Mouse (Mus musculus): Measurements from ENCODE around the gene B4galnt1. TPM values are rescaled to one million over a fixed set of nuclear protein-coding genes. Genes with fewer than 3 reads are reported as not detected.

The B4galnt1 gene
- total and polyA plus RNA-seq, 3 experiments, result 24.6 to 66.0 (median 65.8) TPM

- H3K4me1 ChIP-seq (ENCODE audit: control insufficient read depth in 1 of 2, insufficient read depth in 2 of 2, low read length in 2 of 2), result no peaks in the 10 kb centered on the region
- H3K27ac ChIP-seq (ENCODE audit: control insufficient read depth, low read depth, low read length), result no peak overlapping the region
- TF ChIP-seq ETS1 (IDR thresholded peaks at IDR 0.05; ENCODE audit: low read depth, low read length) (no peak), MXI1 (IDR thresholded peaks at IDR 0.05; ENCODE audit: low read depth, low read length) (no peak), CHD2 (IDR thresholded peaks at IDR 0.05; ENCODE audit: low read length) (no peak), MAFK (IDR thresholded peaks at IDR 0.05; ENCODE audit: borderline replicate concordance, low read depth, low read length) (no peak), TAL1 (IDR thresholded peaks at IDR 0.05; ENCODE audit: low read length) (no peak), TBP (IDR thresholded peaks at IDR 0.05; ENCODE audit: low read depth, low read length) (no peak)
- H3K27me3 ChIP-seq (ENCODE audit: control insufficient read depth in 1 of 2, insufficient read depth in 2 of 2, low read length in 2 of 2), result no peaks in the 10 kb centered on the region
- no peaks in the 10 kb centered on the region for H3K36me3 ChIP-seq (ENCODE audit: control insufficient read depth in 1 of 2, insufficient read depth in 2 of 2, low read length in 2 of 2)
- no peaks in the 10 kb centered on the region for H3K9me3 ChIP-seq (replicated peaks; ENCODE audit: insufficient read depth, low read length)
- no peak overlapping the region for H3K9ac ChIP-seq (ENCODE audit: control insufficient read depth, low read depth, low read length, poor library complexity, severe bottlenecking)
- no peak overlapping the region for H3K4me3 ChIP-seq (ENCODE audit: control insufficient read depth in 1 of 2, insufficient read depth in 1 of 2, low read depth in 2 of 2, low read length in 2 of 2)
- DNase-seq (ENCODE audit: low read depth, low spot score), result no peak
- H3K79me2 ChIP-seq (ENCODE audit: control insufficient read depth, insufficient read depth, low read length, poor library complexity), result no peaks in the 10 kb centered on the region
Measured at GRCm38 (mm10) chr10:127144536-127144935, 20.5 kb upstream of the B4galnt1 start.

GRCm38 (mm10) chr10:127145303-127145702 lies 19.7 kb upstream of the B4galnt1 start:
- TF ChIP-seq BHLHE40 (IDR thresholded peaks at IDR 0.05; ENCODE audit: borderline replicate concordance, low read depth, low read length) (no peak), KAT2A (conservative IDR thresholded peaks at IDR 0.05; ENCODE audit: low read depth, low read length) (no peak)

GRCm38 (mm10) chr10:127147135-127147534 lies 17.9 kb upstream of the B4galnt1 start:
- Histone ChIP-seq H3K79me2 (ENCODE audit: control insufficient read depth, insufficient read depth, low read length, poor library complexity) (no peaks in the 10 kb centered on the region), H3K9me3 (replicated peaks; ENCODE audit: insufficient read depth, low read length) (no peaks in the 10 kb centered on the region), H3K9ac (ENCODE audit: control insufficient read depth, low read depth, low read length, poor library complexity, severe bottlenecking) (no peak overlapping the region)

More at GRCm38 (mm10) chr10:127145303-127145702, 19.7 kb upstream of the B4galnt1 start:
- no peaks in the 10 kb centered on the region for H3K9me3 ChIP-seq (replicated peaks; ENCODE audit: insufficient read depth, low read length)
- H3K27me3 ChIP-seq (ENCODE audit: control insufficient read depth in 1 of 2, insufficient read depth in 2 of 2, low read length in 2 of 2), result no peaks in the 10 kb centered on the region
- no peak overlapping the region for H3K27ac ChIP-seq (ENCODE audit: control insufficient read depth, low read depth, low read length)
- no peak overlapping the region for H3K4me3 ChIP-seq (ENCODE audit: control insufficient read depth in 1 of 2, insufficient read depth in 1 of 2, low read depth in 2 of 2, low read length in 2 of 2)
- no peaks in the 10 kb centered on the region for H3K79me2 ChIP-seq (ENCODE audit: control insufficient read depth, insufficient read depth, low read length, poor library complexity)
- DNase-seq (ENCODE audit: low read depth, low spot score), result no peak
- H3K36me3 ChIP-seq (ENCODE audit: control insufficient read depth in 1 of 2, insufficient read depth in 2 of 2, low read length in 2 of 2), result no peaks in the 10 kb centered on the region
- H3K4me1 ChIP-seq (ENCODE audit: control insufficient read depth in 1 of 2, insufficient read depth in 2 of 2, low read length in 2 of 2), result no peaks in the 10 kb centered on the region
- H3K9ac ChIP-seq (ENCODE audit: control insufficient read depth, low read depth, low read length, poor library complexity, severe bottlenecking), result no peak overlapping the region

More at GRCm38 (mm10) chr10:127147135-127147534, 17.9 kb upstream of the B4galnt1 start:
- no peak overlapping the region for H3K27ac ChIP-seq (ENCODE audit: control insufficient read depth, low read depth, low read length)
- DNase-seq (ENCODE audit: low read depth, low spot score), result no peak
- TF ChIP-seq TCF12 (IDR thresholded peaks at IDR 0.05; ENCODE audit: low read depth, low read length) (no peak), USF2 (IDR thresholded peaks at IDR 0.05; ENCODE audit: borderline replicate concordance in 1 of 2, insufficient read depth in 1 of 2, low read depth in 1 of 2, low read length in 2 of 2) (no peak), MYC (IDR thresholded peaks at IDR 0.05; ENCODE audit: low read depth, low read length) (no peak), TAL1 (IDR thresholded peaks at IDR 0.05; ENCODE audit: low read length) (no peak), EP300 (IDR thresholded peaks at IDR 0.05; ENCODE audit: low read depth in 1 of 2, low read length in 2 of 2) (no peak), UBTF (IDR thresholded peaks at IDR 0.05; ENCODE audit: borderline replicate concordance, insufficient read depth, low read depth, low read length) (no peak), POLR2AphosphoS2 (IDR thresholded peaks at IDR 0.05; ENCODE audit: low read length) (no peak), CTCF (IDR thresholded peaks at IDR 0.05 in 2 of 3, conservative IDR thresholded peaks at IDR 0.05 in 1 of 3; ENCODE audit: control insufficient read depth in 1 of 3, insufficient read depth in 1 of 3, low read depth in 2 of 3, low read length in 3 of 3, poor library complexity in 1 of 3, severe bottlenecking in 1 of 3) (no peak), GATA1 (IDR thresholded peaks at IDR 0.05; ENCODE audit: low read depth, low read length) (no peak), RAD21 (IDR thresholded peaks at IDR 0.05; ENCODE audit: low read depth, low read length) (no peak), MYB (IDR thresholded peaks at IDR 0.05; ENCODE audit: low read depth, low read length) (no peak), E2F4 (IDR thresholded peaks at IDR 0.05; ENCODE audit: borderline replicate concordance, low read depth, low read length) (no peak), BHLHE40 (IDR thresholded peaks at IDR 0.05; ENCODE audit: borderline replicate concordance, low read depth, low read length) (no peak), ETS1 (IDR thresholded peaks at IDR 0.05; ENCODE audit: low read depth, low read length) (no peak), RCOR1 (IDR thresholded peaks at IDR 0.05; ENCODE audit: low read depth, low read length) (no peak), ZC3H11A (IDR thresholded peaks at IDR 0.05; ENCODE audit: low read depth, low read length) (no peak)
- no peaks in the 10 kb centered on the region for H3K27me3 ChIP-seq (ENCODE audit: control insufficient read depth in 1 of 2, insufficient read depth in 2 of 2, low read length in 2 of 2)
- H3K4me3 ChIP-seq (ENCODE audit: control insufficient read depth in 1 of 2, insufficient read depth in 1 of 2, low read depth in 2 of 2, low read length in 2 of 2), result no peak overlapping the region
- no peaks in the 10 kb centered on the region for H3K36me3 ChIP-seq (ENCODE audit: control insufficient read depth in 1 of 2, insufficient read depth in 2 of 2, low read length in 2 of 2)
- H3K4me1 ChIP-seq (ENCODE audit: control insufficient read depth in 1 of 2, insufficient read depth in 2 of 2, low read length in 2 of 2), result no peaks in the 10 kb centered on the region

Data from MEL (cell line).